ENCODE assay signal across 10 mouse cellular contexts in genomic region chr19:21781787-21782432, GRCm38 (mm10). TPM values are rescaled to one million over a fixed set of nuclear protein-coding genes. Genes with fewer than 3 reads are reported as not detected.
DNase-seq lines count a peak whose midpoint lies in the region; ATAC-seq lines count a peak whose summit lies in the region.
"Had no signal": no experiment of that assay in that cellular context is flagged by ENCODE, and none has a peak within 500 bp of the region (broad histone marks: within the 10 kb centered on the region; RNA-seq: fewer than 3 reads in every experiment).

No protein-coding gene starts in this region.

- no peak for ATAC-seq in heart, embryonic 15.5 days (replicated peaks; ENCODE audit: insufficient number of reproducible peaks, insufficient read depth, low FRiP score, low read depth)
- ATAC-seq in embryonic facial prominence, embryonic 11.5 days (replicated peaks; ENCODE audit: insufficient number of reproducible peaks, low FRiP score, low TSS enrichment, low read depth): no peak
- no peak for ATAC-seq in heart, embryonic 16.5 days (replicated peaks; ENCODE audit: extremely low read depth, insufficient read depth, low FRiP score)
- ATAC-seq in megakaryocyte, adult 5-6 weeks (ENCODE audit: poor library complexity, severe bottlenecking): no peak
- no peak for ATAC-seq in megakaryocyte-erythroid progenitor cell, adult 5-6 weeks (replicated peaks; ENCODE audit: low FRiP score, low TSS enrichment, poor library complexity, severe bottlenecking)

- H3K4me1 ChIP-seq in heart, embryonic 15.5 days (replicated peaks): peaks cover 61% of the 10 kb centered on the region
- H3K4me1 ChIP-seq in embryonic facial prominence, embryonic 11.5 days (ENCODE audit: control insufficient read depth, insufficient read depth, low read length): peaks cover 8% of the 10 kb centered on the region; the same call in 1 of the 2 replicates
- H3K4me1 ChIP-seq in heart, embryonic 16.5 days (ENCODE audit: control insufficient read depth, insufficient read depth, low read length): peaks cover 53% of the 10 kb centered on the region
- H3K4me1 ChIP-seq in midbrain, embryonic 10.5 days: peaks cover 88% of the 10 kb centered on the region

- intact Hi-C loops in heart, postnatal 14 days (cut with DNase I): no loop called here

- no peaks in the 10 kb centered on the region for H3K9me3 ChIP-seq in heart, embryonic 15.5 days (replicated peaks)
- H3K9me3 ChIP-seq in embryonic facial prominence, embryonic 11.5 days (replicated peaks; ENCODE audit: control insufficient read depth, low read length): no peaks in the 10 kb centered on the region
- H3K9me3 ChIP-seq in heart, embryonic 16.5 days (replicated peaks; ENCODE audit: control insufficient read depth, low read length): no peaks in the 10 kb centered on the region
- no peaks in the 10 kb centered on the region for H3K9me3 ChIP-seq in midbrain, embryonic 10.5 days (replicated peaks)
- H3K9me3 ChIP-seq: liver, embryonic 15.5 days had no signal

- peak overlapping the region; percentile 96 for H3K27ac ChIP-seq in heart, embryonic 15.5 days
- no peak overlapping the region for H3K27ac ChIP-seq in embryonic facial prominence, embryonic 11.5 days (replicated peaks; ENCODE audit: low read depth, low read length)
- H3K27ac ChIP-seq in heart, embryonic 16.5 days (ENCODE audit: low read length): peak overlapping the region; percentile 64
- peak overlapping the region; percentile 98 for H3K27ac ChIP-seq in midbrain, embryonic 10.5 days (replicated peaks)
- H3K27ac ChIP-seq: liver, embryonic 15.5 days had no signal

- 0 out of 2 replicates have a peak overlapping the region, but pooled peaks have one; percentile 26 for H3K9ac ChIP-seq in heart, embryonic 15.5 days
- H3K9ac ChIP-seq in embryonic facial prominence, embryonic 11.5 days (replicated peaks; ENCODE audit: low read length): no peak overlapping the region
- peak overlapping the region; percentile 38 for H3K9ac ChIP-seq in heart, embryonic 16.5 days (ENCODE audit: low read length)
- H3K9ac ChIP-seq: liver, embryonic 15.5 days had no signal

- no peak for DNase-seq in heart, postnatal 14 days
- DNase-seq in embryonic facial prominence, embryonic 11.5 days (ENCODE audit: low spot score): no peak
- DNase-seq in midbrain, embryonic 10.5 days (ENCODE audit: low spot score): no peak
- no peak for DNase-seq in MN1 (ENCODE audit: low spot score)
- DNase-seq: kidney, adult 2 months had no signal

- H3K36me3 ChIP-seq in heart, embryonic 15.5 days: no peaks in the 10 kb centered on the region
- no peaks in the 10 kb centered on the region for H3K36me3 ChIP-seq in embryonic facial prominence, embryonic 11.5 days (replicated peaks; ENCODE audit: control insufficient read depth, insufficient read depth, low read depth, low read length)
- no peaks in the 10 kb centered on the region; the same call in 1 of the 2 replicates for H3K36me3 ChIP-seq in heart, embryonic 16.5 days (ENCODE audit: control insufficient read depth, insufficient read depth)
- H3K36me3 ChIP-seq in midbrain, embryonic 10.5 days: peaks cover 3% of the 10 kb centered on the region; the same call in 1 of the 2 replicates
- H3K36me3 ChIP-seq: liver, embryonic 15.5 days had no signal

- peak overlapping the region; percentile 73 for H3K4me3 ChIP-seq in heart, embryonic 15.5 days
- H3K4me3 ChIP-seq in embryonic facial prominence, embryonic 11.5 days (ENCODE audit: low read depth, low read length): no peak overlapping the region
- peak overlapping the region; percentile 34 for H3K4me3 ChIP-seq in heart, embryonic 16.5 days (ENCODE audit: low read length)
- peak overlapping the region; percentile 95 for H3K4me3 ChIP-seq in midbrain, embryonic 10.5 days
- H3K4me3 ChIP-seq: liver, embryonic 15.5 days had no signal

- H3K27me3 ChIP-seq in heart, embryonic 15.5 days: no peaks in the 10 kb centered on the region
- H3K27me3 ChIP-seq in embryonic facial prominence, embryonic 11.5 days (ENCODE audit: control insufficient read depth, insufficient read depth, low read length): no peaks in the 10 kb centered on the region
- H3K27me3 ChIP-seq in heart, embryonic 16.5 days (ENCODE audit: control insufficient read depth, insufficient read depth, low read length): no peaks in the 10 kb centered on the region
- no peaks in the 10 kb centered on the region for H3K27me3 ChIP-seq in midbrain, embryonic 10.5 days (ENCODE audit: low read depth, poor library complexity, severe bottlenecking)

- 64% methylated on average over 12 of the region's 12 CpGs for WGBS in heart, embryonic 15.5 days
- 25% methylated on average over 12 of the region's 12 CpGs for WGBS in embryonic facial prominence, embryonic 11.5 days
- WGBS in heart, embryonic 16.5 days: 63% methylated on average over 12 of the region's 12 CpGs
- 57% methylated on average over 12 of the region's 12 CpGs for WGBS in midbrain, embryonic 10.5 days

- H3K4me2 ChIP-seq in heart, embryonic 15.5 days: peak overlapping the region; percentile 78
- peak overlapping the region; percentile 33 for H3K4me2 ChIP-seq in embryonic facial prominence, embryonic 11.5 days (ENCODE audit: low read depth, low read length)
- H3K4me2 ChIP-seq in heart, embryonic 16.5 days (ENCODE audit: low read depth, low read length): peak overlapping the region; percentile 71
- H3K4me2 ChIP-seq: liver, embryonic 15.5 days had no signal

RNA-seq across cellular contexts. Expression of gene Cemip2, which starts 3.8 kb away (rescaled TPM):
- 41.2 and 44.3 TPM in 2 replicates for polyA plus RNA-seq in heart, embryonic 15.5 days (2015; fragmentation: Nextera tagmentation; extraction: Ambion mirVana)
- total RNA-seq in heart, postnatal 14 days (2021): 10 to 100 TPM; 20.7 to 22.2 TPM
- 51.6 and 52.2 TPM in 2 replicates for polyA plus RNA-seq in embryonic facial prominence, embryonic 11.5 days (2014; fragmentation: Nextera tagmentation; extraction: Ambion mirVana)
- 36.4 and 40.1 TPM in 2 replicates for polyA plus RNA-seq in heart, embryonic 16.5 days (2015; fragmentation: Nextera tagmentation; extraction: Ambion mirVana)
- polyA plus RNA-seq in midbrain, embryonic 10.5 days (2016; fragmentation: Nextera tagmentation; extraction: Ambion mirVana): 71.2 and 91.2 TPM in 2 replicates
- total RNA-seq in megakaryocyte, adult 5-6 weeks (2015): 8.1 and 9.0 TPM in 2 replicates
- total RNA-seq in megakaryocyte, adult 5-6 weeks (2017): 16.0 and 19.3 TPM in 2 replicates
- 1.1 and 3.8 TPM in 2 replicates for total RNA-seq in megakaryocyte-erythroid progenitor cell, adult 5-6 weeks (2014; fragmentation: Nextera tagmentation)
- 3.3 and 4.6 TPM in 2 replicates for total RNA-seq in megakaryocyte-erythroid progenitor cell, adult 5-6 weeks (2017)
